Mouse (Mus musculus): ENCODE data around the gene Proca1. TPM values are rescaled to one million over a fixed set of nuclear protein-coding genes. Genes with fewer than 3 reads are reported as not detected.
"Not testable (repeated sequence)": the region's sequence is repeated elsewhere in the genome, so short reads cannot be mapped to it uniquely, and the experiment has no call there.

Gene Proca1
- polyA plus RNA-seq, 1 experiment from 2014 or later: 3.1 TPM

DNA sequence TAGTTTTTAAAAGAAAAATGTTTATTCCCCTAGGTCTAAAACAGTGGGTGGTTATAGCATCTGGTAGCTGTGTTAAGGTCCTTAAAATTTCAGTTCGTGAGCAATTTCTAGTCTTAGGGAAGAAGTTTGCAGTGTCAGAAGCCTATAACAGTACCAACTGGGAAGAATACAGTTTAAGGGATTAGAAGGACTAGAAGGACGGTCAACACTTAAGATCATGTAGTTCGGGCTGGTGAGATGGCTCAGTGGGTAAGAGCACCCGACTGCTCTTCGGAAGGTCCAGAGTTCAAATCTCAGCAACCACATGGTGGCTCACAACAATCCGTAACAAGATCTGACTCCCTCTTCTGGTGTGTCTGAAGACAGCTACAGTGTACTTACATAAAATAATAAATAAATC lies 8.5 kb upstream of the Proca1 start:
- Histone ChIP-seq H3K4me1 (peaks cover 34% of the 10 kb centered on the region), H3K36me3 (peaks cover 24% of the 10 kb centered on the region)
- not testable (repeated sequence) for H3K4me2 ChIP-seq; H3K9ac ChIP-seq; H3K27me3 ChIP-seq; H3K4me3 ChIP-seq; H3K27ac ChIP-seq; H3K9me3 ChIP-seq; ATAC-seq (ENCODE audit: insufficient number of reproducible peaks, low FRiP score, low TSS enrichment, low read depth)
- 94% methylated on average over 6 of the region's 6 CpGs for WGBS

DNA sequence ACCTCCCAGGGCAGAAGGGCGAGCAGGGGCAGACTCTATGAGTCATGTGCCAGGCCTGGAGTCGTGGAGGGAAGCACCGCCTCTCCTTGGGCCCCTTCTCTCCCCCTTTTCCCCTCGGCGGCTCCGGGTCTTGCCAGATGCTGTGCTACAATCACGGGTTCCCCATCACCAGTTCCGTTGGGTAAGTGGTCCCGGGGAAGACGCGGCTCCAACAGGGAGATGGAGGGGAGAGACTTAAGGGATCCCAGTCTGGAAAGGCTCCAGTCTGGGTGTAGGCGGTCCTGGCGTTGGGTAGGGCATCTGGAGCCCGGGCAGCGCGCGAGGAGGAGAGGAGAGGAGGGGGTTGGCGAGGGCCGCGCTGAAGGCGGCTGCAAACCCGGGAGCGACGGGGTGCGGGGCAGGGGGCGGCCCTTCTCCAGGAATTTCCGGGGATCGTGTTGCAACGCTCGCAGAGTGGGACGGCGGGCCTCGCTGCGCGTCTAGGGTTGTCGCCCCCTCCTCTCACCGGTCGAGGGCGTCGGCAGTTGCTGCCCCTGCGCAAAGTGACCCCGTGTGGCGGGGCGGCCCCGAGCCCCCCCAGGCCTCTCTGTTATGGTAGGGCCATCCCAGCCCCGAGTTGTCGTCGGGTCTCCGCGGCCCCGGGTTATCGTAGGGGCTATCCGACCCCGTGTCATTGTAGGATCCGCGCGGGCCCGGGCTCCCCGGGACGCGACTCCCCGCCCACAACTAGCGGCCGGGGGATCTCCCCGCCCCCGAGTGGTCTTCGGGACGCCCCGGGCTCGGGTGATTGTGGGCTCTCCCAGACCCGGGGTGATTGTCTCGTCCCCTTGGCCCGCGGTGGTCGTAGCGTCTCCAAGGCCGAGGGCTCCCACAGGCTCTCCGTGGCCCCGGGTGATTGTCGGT lies 4.6 kb upstream of the Proca1 start, which contains the start of gene Rab34:
Gene Rab34 (plus strand): TSS at position 100 of the 903 bp plus-strand sequence.
- Histone ChIP-seq H3K4me3 (peak within 1 kb of the TSS; percentile 76), H3K27me3 (no peaks in the 10 kb centered on the region), H3K27ac (peak within 1 kb of the TSS; percentile 99), H3K4me1 (peaks cover 23% of the 10 kb centered on the region), H3K4me2 (peak within 1 kb of the TSS; percentile 65), H3K9me3 (no peaks in the 10 kb centered on the region), H3K36me3 (peaks cover 28% of the 10 kb centered on the region), H3K9ac (peak within 1 kb of the TSS; percentile 89)
- peak; percentile 90 for ATAC-seq (ENCODE audit: insufficient number of reproducible peaks, low FRiP score, low TSS enrichment, low read depth)
- under 1% methylated on average over 78 of the region's 80 CpGs for WGBS

DNA sequence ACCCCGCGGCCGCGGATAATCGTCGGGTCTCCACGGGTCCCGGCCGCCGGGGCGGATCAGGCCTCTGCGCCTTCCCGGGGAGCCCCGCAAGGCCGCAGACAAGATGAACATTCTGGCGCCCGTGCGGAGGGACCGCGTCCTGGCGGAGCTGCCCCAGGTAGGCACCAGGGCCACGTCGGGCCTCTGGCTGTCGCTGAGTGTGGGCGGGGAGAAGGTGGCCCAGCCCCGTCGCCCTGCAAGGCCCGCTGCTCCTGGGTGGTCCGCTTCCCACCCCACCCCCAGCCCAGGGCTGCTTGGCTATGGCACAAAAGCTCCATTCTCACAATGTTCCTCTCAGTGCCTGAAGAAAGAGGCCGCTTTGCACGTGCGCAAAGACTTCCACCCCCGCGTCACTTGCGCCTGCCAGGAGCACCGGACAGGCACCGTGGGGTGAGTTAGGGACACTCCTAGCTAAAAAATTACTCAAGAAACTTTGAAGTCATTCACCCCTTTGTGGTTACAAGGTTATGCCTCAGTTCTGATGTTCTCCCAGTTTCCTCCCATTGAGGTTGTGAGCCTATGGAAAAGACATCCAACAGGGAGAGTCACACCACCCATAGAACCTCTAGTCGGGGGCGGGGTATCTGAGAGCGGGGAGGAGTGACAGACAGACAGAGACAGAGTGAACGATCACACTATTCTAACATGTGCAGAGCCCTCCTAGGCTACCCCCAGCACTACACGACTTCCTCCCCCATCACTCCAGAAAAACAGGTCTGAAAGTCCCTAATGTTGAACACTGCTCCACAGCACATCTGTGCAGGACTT lies 3.8 kb upstream of the Proca1 start:
- H3K4me3 ChIP-seq: peak overlapping the region; percentile 76
- peak overlapping the region; percentile 99 for H3K27ac ChIP-seq
- peak overlapping the region; percentile 89 for H3K9ac ChIP-seq
- H3K27me3 ChIP-seq: no peaks in the 10 kb centered on the region
- peak overlapping the region; percentile 65 for H3K4me2 ChIP-seq
- H3K4me1 ChIP-seq: peaks cover 21% of the 10 kb centered on the region
- WGBS: under 1% methylated on average over 42 of the region's 42 CpGs
- H3K36me3 ChIP-seq: peaks cover 28% of the 10 kb centered on the region
- ATAC-seq (ENCODE audit: insufficient number of reproducible peaks, low FRiP score, low TSS enrichment, low read depth): peak; percentile 68; the same call in 1 of the 2 replicates
- no peaks in the 10 kb centered on the region for H3K9me3 ChIP-seq

DNA sequence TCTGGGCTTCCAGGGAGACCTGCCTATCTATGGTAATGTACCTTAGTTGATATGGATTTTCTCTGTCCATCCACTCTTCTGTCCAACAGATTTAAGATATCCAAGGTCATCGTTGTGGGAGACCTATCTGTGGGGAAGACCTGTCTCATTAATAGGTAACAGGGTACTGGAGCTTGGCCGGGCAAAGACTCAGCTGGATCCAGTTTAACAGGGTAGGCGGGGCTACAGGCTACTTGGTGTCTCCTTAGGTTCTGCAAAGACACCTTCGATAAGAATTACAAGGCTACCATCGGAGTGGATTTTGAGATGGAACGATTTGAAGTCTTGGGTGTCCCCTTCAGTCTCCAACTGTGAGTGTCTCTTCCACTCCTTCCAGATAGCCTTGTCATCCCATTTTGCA lies 3.2 kb upstream of the Proca1 start:
- no peak for ATAC-seq (ENCODE audit: insufficient number of reproducible peaks, low FRiP score, low TSS enrichment, low read depth)
- H3K4me1 ChIP-seq: peaks cover 27% of the 10 kb centered on the region
- H3K27ac ChIP-seq: peak overlapping the region; percentile 99
- H3K9me3 ChIP-seq: no peaks in the 10 kb centered on the region
- H3K36me3 ChIP-seq: peaks cover 28% of the 10 kb centered on the region
- H3K27me3 ChIP-seq: no peaks in the 10 kb centered on the region
- H3K4me2 ChIP-seq: peak overlapping the region; percentile 65
- H3K4me3 ChIP-seq: peak overlapping the region; percentile 76
- 51% methylated on average over 6 of the region's 6 CpGs for WGBS
- 0 out of 2 replicates have a peak overlapping the region, but pooled peaks have one; percentile 89 for H3K9ac ChIP-seq

DNA sequence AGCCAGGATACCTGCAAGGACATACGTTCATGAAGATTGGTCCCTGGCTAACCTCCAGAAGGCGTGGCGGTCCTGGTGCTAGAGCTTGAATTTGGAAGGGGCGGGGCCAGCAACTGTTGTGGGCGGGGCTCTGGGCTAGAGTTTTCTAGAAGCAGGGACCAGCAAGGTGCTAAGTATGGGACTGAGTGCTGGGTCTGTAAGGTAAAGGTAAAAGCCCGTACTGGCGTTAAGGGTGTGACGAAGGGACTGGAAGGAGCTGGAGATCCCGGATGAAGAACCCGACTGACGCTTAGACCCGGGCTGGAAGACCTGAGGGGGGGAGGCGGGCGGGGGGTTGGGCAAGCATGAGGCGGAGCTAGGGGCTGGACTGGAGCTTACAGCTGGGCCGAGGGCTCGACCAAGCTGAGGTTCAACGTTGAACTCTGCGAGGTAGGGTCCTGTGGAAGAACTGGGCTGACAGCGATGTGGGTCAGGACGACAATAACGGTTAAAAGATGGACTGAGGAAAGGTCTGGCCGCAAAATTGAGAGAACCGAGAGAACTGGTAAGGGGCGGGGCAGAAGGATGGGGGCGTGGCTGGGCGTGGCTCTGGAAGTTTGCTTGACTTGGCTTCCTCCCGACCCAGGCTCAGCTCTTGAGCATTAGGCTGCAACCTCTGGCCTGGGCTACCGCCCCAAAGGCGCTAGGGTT lies 1.4 kb downstream of the Proca1 start:
- WGBS: 4% methylated on average over 30 of the region's 30 CpGs
- Histone ChIP-seq H3K4me2 (peak overlapping the region; percentile 68), H3K9me3 (no peaks in the 10 kb centered on the region), H3K4me3 (peak overlapping the region; percentile 53), H3K36me3 (peaks cover 28% of the 10 kb centered on the region), H3K9ac (0 out of 2 replicates have a peak overlapping the region, but pooled peaks have one; percentile 26), H3K27me3 (no peaks in the 10 kb centered on the region), H3K27ac (peak overlapping the region; percentile 79), H3K4me1 (peaks cover 26% of the 10 kb centered on the region)
- peak; percentile 76 for ATAC-seq (ENCODE audit: insufficient number of reproducible peaks, low FRiP score, low TSS enrichment, low read depth)

DNA sequence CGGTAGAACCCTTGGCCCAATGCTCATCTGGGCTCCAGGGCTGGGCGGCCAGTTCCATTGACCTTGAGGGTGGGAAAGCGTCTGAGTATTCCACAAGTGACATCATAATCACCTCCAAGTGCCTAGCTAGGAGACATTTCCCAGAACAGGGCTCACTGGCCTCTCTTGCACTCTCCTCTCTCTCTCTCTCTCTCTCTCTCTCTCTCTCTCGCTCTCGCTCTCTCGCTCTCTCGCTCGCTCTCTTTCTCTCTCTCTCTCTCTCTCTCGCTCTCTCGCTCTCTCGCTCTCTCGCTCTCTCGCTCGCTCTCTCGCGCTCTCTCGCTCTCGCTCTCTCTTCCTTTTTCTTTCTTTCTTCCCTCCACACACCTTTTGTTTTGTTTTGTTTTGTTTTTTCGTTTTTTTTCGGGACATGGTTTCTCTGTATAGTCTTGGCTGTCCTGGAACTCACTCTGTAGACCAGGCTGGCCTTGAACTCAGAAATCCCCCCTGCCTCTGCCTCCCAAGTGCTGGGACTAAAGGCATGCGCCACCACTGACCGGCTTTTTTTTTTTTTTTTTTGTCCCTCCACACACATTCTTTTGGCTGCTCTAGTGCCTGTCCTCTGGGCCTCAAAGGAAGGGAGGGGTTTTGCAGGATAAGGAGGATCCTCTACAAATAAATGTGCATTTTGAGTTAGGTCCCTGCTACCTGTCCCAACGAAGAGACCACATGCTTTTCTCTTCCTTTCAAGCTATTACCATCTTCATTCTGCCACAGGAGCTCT lies 2.1 kb downstream of the Proca1 start:
- Histone ChIP-seq H3K4me3 (peak overlapping the region; percentile 53), H3K27ac (peak overlapping the region; percentile 79), H3K36me3 (peaks cover 27% of the 10 kb centered on the region), H3K9ac (0 out of 2 replicates have a peak overlapping the region, but pooled peaks have one; percentile 26), H3K4me2 (peak overlapping the region; percentile 68), H3K4me1 (peaks cover 19% of the 10 kb centered on the region), H3K9me3 (no peaks in the 10 kb centered on the region), H3K27me3 (no peaks in the 10 kb centered on the region)
- WGBS: 67% methylated on average over 23 of the region's 23 CpGs
- no peak for ATAC-seq (ENCODE audit: insufficient number of reproducible peaks, low FRiP score, low TSS enrichment, low read depth)

DNA sequence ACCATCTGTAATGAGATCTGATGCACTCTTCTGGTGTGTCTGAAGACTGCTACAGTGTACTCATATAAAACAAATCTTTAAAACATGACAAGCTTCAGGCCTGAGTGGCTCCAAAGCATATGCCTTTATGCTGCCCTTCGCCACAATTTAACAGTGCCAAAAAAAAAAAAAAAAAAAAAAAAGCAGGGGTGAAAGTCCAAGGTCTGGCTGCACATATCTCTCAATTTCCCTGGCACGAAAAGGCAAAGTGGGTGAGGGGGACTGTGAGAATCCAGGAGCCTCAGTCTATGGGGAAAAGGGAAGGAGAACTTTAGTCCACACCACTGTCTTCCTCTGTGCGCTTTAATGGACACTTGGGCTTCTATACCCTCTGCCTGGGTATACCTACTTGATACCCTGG lies 9.2 kb downstream of the Proca1 start:
- Histone ChIP-seq H3K4me1 (no peaks in the 10 kb centered on the region), H3K4me2 (no peak overlapping the region), H3K4me3 (no peak overlapping the region), H3K9ac (no peak overlapping the region), H3K27ac (no peak overlapping the region), H3K27me3 (no peaks in the 10 kb centered on the region), H3K9me3 (no peaks in the 10 kb centered on the region), H3K36me3 (peaks cover 47% of the 10 kb centered on the region)
- WGBS: 91% methylated on average over 3 of the region's 3 CpGs
- no peak for ATAC-seq (ENCODE audit: insufficient number of reproducible peaks, low FRiP score, low TSS enrichment, low read depth)

DNA sequence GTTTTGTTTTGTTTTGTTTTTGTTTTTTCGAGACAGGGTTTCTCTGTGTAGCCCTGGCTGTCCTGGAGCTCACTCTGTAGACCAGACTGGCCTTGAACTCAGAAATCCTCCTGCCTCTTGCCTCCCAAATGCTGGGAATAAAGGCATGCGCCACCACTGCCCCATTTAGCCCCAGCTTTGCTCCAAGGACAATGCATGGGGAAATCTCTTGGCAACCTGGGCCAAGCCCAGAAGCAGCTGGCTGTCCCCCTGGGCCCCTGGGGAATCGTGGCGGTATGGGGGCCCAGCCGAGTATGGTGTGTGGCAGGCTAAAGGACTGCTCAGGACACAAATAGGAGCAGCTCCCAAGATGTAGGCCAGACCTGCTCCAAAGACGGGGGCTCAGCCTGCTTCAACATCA lies 11.1 kb downstream of the Proca1 start:
- 83% methylated on average over 6 of the region's 6 CpGs for WGBS
- H3K36me3 ChIP-seq: peaks cover 66% of the 10 kb centered on the region
- H3K27me3 ChIP-seq: no peaks in the 10 kb centered on the region
- no peak overlapping the region for H3K27ac ChIP-seq
- no peak for ATAC-seq (ENCODE audit: insufficient number of reproducible peaks, low FRiP score, low TSS enrichment, low read depth)
- H3K4me1 ChIP-seq: no peaks in the 10 kb centered on the region
- no peak overlapping the region for H3K4me3 ChIP-seq
- H3K9ac ChIP-seq: no peak overlapping the region
- no peak overlapping the region for H3K4me2 ChIP-seq
- H3K9me3 ChIP-seq: no peaks in the 10 kb centered on the region

DNA sequence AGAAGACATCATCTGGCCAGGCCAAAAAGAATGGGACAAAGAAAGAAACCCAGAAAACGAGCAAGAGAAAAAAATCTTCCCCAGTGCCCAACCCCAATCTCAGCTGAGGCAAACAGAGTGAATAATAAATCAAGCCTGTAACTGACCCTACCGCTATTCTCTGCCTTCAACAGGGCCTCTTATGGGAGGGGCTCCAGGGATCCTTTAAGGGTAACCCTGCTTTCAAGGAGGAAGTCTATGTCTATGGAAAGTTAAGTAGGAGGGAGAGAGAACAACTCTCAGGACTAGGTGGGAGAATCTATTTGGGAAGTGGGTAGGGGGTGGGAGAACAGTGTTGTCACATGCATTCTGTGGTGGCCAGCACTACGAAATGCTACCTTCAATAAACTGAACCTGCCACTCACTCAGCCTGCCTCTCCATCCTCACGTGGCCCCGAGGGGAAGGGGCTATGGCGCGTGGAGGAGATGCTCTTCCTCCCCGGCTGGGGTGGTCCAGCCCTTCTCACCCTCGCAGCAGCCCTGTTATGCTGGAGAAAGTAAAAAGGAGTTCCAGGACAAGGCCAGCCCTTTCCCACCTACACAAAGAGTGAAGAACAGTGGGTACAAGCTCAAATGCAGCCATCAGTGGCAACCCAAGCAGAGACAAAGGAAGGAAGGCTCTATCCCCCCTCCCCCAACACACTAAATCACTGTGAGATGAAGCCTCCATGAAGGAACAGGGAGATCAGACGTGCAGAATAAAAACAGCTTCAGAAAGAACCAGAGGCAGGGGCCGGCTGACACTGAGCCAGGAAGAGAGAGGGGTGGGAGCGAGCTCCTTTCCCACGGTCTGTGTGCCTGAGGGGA lies 12.4 kb downstream of the Proca1 start:
- Histone ChIP-seq H3K36me3 (peaks cover 79% of the 10 kb centered on the region), H3K4me2 (no peak overlapping the region), H3K27ac (no peak overlapping the region), H3K9ac (no peak overlapping the region), H3K27me3 (no peaks in the 10 kb centered on the region), H3K4me1 (no peaks in the 10 kb centered on the region), H3K9me3 (no peaks in the 10 kb centered on the region), H3K4me3 (no peak overlapping the region)
- WGBS: 68% methylated on average over 13 of the region's 13 CpGs
- no peak for ATAC-seq (ENCODE audit: insufficient number of reproducible peaks, low FRiP score, low TSS enrichment, low read depth)

DNA sequence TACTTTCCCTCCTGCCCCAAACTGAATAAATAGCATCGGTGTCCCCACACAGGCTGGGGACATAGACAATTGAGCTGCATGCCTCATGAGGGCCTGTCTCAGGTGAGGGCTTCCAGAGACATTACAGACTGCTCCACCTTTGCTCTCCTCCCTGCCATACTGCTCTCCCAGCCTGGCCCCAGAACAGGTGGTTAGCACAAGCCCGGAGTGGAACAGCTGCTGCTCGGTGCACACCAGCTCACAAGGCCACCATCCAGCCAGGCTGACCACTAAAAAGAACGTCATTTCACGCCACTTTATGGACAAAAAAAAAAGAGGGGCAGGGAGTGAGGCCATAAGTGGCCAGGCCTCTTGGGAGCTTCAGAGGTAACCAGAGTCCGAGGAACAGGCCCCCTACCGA lies 14.0 kb downstream of the Proca1 start:
- Histone ChIP-seq H3K4me2 (no peak overlapping the region), H3K9ac (no peak overlapping the region), H3K36me3 (peaks cover 95% of the 10 kb centered on the region), H3K27me3 (no peaks in the 10 kb centered on the region), H3K9me3 (no peaks in the 10 kb centered on the region), H3K4me3 (no peak overlapping the region), H3K27ac (no peak overlapping the region), H3K4me1 (no peaks in the 10 kb centered on the region)
- no peak for ATAC-seq (ENCODE audit: insufficient number of reproducible peaks, low FRiP score, low TSS enrichment, low read depth)
- 83% methylated on average over 7 of the region's 7 CpGs for WGBS
